Mouse (Mus musculus) adrenal gland, adult 2 months (tissue): Measurements from ENCODE around the gene F9. TPM values are rescaled to one million over a fixed set of nuclear protein-coding genes. Genes with fewer than 3 reads are reported as not detected.
A peak's percentile ranks its signal among the peaks of the same experiment; 100 is the strongest.
"Not testable (repeated sequence)": the region's sequence is repeated elsewhere in the genome, so short reads cannot be mapped to it uniquely, and the experiment has no call there.

Experiments used
- DNase-seq: peaks from one replicate; pipeline ENCODE4 v3.0.0; 2021
- long read RNA-seq: library from polyadenylated mRNA; stranded (forward); transcript quantifications from one replicate; pipeline ENCODE4 v2.0.0, GENCODE M21; 2021
- polyA plus RNA-seq: library from polyadenylated mRNA; depleted of rRNA; stranded (reverse); fragments of >200 nt; gene quantifications from 2 replicates; pipeline ENCODE4 v1.2.3, GENCODE M21; 2012; rRNA removed
- total RNA-seq, 2 experiments: library from RNA; stranded (reverse); gene quantifications; 2 replicates each; pipeline ENCODE4 v1.2.3; 2021

Gene F9
- total RNA-seq (under 1 TPM in 1 of 2 experiments, not detected in 1; 0.29 TPM), polyA plus RNA-seq (not detected in 2 replicates)
- long read RNA-seq, result 0 reads

DNA sequence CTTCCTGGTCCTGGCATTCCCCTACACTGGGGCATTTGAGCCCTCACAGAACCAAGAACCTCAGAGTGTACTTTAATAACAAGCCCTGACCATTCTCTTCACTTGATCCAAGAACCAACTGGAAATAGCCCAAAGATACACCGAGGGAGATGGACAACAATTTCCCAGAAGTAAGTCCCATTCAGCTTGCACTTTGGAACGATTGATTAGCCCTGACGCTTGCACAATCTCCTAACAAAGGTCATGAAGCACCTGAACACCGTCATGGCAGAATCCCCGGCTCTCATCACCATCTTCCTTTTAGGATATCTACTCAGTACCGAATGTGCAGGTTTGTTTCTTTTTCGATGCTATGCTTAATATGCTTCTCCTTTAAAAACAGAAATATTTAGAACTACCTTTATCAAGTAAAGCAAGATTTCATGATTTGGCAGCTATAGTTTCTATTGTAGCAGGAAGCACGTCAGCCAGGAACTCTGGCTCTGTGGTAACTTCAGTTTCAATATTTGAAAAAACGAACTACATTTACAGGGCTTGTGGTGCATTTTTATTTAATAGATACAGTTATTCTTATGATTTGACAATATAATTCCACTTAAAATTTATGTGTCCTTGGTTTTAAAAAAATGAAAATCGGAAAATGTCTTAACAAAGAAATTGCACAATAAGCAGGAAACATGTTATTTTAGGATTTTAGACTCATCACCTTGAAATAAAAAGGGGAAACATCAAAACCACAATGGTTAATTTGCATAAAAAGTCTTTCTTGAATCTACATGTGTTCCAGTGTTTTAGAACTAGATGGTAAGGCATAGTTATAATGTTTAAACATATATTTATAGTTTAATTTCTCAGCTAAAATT lies at the start of gene F9:
TSS of gene F9 (plus strand) at position 244 of the 863 bp plus-strand sequence.
- peak; percentile 6 for DNase-seq

DNA sequence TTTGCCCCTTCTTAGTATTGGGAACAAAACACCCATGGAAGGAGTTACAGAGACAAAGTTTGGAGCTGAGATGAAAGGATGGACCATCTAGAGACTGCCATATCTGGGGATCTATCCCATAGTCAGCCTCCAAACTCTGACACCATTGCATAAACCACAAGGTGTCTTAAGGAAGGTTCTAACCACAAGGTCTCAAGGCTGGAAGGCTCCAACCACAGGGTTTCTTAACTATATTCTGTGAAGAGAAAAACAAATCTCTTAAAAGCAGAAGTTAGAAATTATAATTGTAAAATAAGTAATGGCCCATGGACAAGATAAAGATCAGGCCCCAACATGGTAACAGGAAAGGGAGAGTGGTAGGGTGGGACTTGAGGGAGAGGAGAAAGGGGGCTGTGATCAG lies 29.5 kb upstream of the F9 start:
- DNase-seq, result not testable (repeated sequence)

DNA sequence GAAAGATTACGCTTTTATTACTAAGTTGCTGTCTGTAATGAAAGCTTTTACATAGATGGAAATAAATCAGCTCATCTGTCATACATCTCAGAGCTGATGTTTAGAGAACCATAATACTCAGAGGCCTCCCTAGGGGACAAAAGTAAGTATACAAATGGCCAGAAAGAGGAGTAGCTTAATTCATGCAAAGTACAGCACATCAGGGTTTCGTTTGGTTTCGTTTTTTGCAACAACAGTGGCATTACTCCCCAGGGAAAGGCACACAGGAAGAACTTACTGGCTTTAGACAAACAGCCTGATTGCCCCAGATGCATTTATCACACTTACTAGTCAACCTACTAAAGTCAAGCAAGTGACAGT lies 800 bp downstream of the F9 start:
- DNase-seq, result no peak

DNA sequence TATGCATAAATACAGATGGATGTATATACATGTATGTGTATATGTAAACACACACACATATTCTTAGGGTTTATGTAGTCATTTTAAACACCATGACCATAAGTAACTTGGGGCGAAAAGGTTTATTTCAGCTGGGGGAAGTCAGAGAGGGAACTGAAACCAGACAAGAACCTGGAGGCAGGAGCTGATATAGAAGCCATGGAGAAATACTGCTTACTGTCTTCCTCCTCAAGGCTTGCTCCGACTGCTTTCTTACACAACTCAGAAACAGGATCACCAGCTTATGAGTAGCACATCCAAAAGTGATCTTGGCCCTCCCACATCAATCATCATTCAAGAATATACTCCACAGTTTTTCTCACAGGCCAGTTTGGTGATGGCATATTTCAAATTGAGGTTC lies 2.2 kb downstream of the F9 start:
- no peak for DNase-seq

DNA sequence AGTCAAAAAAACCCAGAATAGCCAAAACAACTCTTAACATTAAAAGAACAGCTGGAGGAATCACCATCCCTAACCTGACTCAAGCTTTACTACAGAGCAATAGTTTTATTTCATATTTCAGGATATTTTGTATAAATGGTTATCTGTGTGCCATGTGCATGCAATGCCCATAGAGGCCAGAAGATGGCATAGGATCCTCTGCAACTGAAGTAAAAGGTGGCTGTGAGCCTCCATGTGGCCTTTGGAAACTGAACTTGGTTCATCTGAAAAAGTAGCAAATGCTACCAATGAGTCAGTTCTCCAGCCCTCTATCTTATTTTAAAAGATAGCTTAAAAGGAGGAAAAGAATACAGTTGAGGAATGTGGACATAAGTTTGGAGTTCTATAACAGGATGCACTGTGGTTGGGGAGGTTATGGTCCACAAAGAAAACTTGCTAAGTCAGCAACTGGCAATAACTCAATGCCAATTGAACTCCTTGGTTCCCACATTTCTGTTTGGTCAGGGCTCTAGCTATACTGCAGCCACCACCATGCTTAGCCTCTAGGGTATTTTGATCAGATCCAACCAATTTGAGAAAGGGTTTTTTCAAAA lies 13.9 kb downstream of the F9 start:
- peak; percentile 26 for DNase-seq

DNA sequence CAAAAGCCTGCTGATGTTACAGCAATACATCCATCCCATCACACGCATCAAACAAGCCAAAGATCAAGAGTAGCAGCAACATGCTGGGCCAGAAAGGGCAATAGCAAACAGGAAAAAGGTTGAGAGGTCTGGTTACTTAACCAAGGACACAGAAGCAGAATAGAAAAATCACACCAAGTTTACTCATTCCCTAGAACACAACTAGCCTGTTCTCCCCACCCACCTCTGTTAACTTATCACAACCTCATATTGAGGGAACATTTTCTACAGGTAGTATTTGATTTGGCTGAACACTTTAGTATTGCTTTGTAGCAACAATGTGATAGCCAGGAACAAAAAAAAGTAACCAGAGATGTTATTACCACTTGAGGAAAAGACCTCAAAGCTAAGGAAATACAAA lies 15.3 kb downstream of the F9 start:
- no peak for DNase-seq

DNA sequence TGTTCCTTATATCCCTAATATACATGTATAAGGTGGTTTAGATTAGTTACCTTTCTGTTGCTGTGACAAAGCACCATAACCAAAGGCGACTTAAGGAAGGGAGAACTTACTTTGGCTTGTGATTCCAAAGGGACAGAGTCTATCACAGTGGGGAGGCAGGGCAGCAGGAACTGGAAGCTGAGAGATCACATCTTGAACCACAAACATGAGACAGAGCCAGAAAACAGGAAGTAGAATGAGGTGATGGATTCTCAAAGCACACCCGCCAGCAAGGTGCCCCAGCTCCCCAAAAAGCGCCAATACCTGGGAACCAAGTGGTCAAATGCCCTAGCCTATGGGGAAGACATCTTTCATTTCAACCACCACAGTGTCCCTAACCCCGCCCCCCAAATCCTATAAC lies 21.7 kb downstream of the F9 start:
- no peak for DNase-seq

DNA sequence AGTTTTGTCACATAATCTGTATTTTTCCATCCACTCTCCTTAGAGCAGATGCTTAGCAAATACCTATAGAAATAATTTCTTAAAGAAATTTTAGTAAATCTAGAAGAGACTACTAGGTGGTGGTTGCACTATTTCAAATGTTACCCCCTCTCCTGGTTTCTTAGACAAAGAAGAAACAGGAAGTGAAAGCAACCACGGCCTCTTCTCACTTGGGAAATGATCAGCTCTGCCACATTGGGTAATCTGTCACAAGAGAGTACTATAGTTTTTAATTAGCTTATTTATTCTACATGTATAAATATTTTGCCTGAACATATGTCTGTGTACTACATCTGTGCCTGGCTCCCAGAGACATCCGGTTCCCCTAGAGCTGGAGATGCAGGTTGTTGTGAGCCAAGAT lies 22.3 kb downstream of the F9 start:
- DNase-seq, result no peak

DNA sequence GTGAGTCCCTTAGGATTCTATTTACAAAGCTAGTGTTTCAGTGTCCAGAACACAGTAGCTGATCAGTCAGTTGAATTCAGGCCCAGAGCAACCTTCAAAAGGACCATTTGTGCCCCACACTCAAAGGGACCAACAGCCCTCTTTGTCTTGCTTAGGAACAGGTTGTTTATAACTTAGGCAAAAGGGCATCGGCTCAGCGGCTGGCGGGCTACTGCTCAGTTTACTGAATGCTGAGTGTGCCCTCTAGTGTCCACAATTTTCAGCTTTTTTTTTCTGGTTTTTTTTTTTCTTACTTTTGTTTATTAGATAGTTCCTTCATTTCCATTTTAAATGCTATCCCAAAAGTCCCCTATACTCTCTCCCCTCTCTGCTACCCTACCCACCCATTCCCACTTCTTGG lies 27.4 kb downstream of the F9 start:
- no peak for DNase-seq

DNA sequence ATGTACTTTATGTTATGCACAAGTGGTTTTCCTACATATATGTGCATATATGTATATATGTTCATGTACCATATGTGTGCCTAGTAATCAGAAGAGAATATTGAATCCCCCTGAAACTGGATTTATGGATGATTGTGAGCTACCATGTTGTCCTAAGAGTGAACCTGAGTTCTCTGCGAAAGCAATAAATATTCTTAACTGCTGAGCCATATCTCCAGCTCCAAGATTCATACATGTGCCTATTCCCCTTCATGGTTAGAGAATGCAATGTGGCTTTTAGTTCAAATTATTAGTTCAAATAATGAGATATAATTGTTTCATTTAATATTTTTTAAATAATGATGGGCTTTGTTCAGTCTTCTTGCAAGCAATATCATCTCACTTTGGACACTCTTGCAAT lies 55.5 kb downstream of the F9 start:
- DNase-seq, result no peak

DNA sequence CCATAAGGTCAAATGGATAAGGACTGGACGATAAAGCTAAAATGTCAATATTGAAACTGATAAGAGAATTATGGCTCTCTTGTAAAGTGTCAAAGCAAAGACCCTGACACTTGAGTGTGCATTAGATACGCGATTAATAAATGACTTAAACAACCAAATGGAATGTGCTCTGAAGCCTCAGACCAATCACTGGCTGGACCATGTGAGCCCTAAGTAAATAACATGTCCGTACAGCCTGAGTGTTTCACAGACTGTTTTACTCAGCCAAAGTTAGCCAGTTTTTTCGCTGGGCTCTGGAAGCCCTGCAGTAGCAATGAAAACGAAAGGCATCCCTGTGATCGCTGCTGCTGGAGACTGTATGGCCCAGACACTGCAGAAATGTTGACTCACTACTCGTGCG lies 55.9 kb downstream of the F9 start:
- no peak for DNase-seq

DNA sequence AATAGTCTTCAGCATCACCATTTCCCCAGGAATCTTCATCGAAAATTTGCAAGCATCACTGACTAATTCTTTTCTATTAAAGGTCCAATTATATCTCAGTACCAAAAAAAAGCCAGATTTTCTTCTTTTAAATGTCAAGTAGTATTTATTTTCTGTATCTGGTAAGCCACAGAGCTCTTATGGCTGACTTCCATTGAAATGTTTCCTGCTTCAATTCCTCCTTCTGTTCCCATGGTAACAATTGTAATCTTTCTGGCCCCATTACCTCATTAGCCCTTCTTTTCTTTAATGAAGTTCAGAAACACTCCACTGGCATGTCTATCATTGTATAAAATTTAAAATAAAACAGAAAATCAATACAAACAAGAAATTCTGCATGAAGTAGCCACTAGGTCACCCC lies 76.1 kb downstream of the F9 start:
- DNase-seq, result no peak

Other genes with a start within 250 kb of the F9 start
- not detected for gene Mcf2, start 179.6 kb downstream of the F9 start, total RNA-seq
- not detected in 2 replicates for gene Mcf2, start 179.6 kb downstream of the F9 start, polyA plus RNA-seq